Mouse (Mus musculus) liver, adult 2 months (tissue): ENCODE measurements around the gene Tm6sf1. TPM values are rescaled to one million over a fixed set of nuclear protein-coding genes. Genes with fewer than 3 reads are reported as not detected.

Source experiments
- DNase-seq: peaks from one replicate; pipeline ENCODE4 v3.0.0-alpha.2; 2011; ENCODE audit warnings: low read depth, low spot score; ENCODE audit errors: extremely low read depth
- H3K27ac ChIP-seq: fragments of 200-500 bp; replicated peaks from 2 replicates; pipeline ENCODE4 v1.5.1; 2012; ENCODE audit warnings: low read depth, mild to moderate bottlenecking, control low read depth, inconsistent platforms, low read length; ENCODE audit not compliant: insufficient read depth
- H3K27me3 ChIP-seq: fragments of 200-500 bp; 2 replicates; pipeline ENCODE4 v1.6.1; 2012; ENCODE audit warnings: mild to moderate bottlenecking, moderate library complexity, low read length, inconsistent platforms; ENCODE audit not compliant: control insufficient read depth, insufficient read depth
- H3K36me3 ChIP-seq: fragments of 200-500 bp; 2 replicates; pipeline ENCODE4 v1.6.1; 2012; ENCODE audit warnings: low read length, inconsistent platforms; ENCODE audit not compliant: control insufficient read depth, insufficient read depth
- H3K4me1 ChIP-seq: fragments of 200-500 bp; 2 replicates; pipeline ENCODE4 v1.6.1; 2011; ENCODE audit warnings: low read length; ENCODE audit not compliant: control insufficient read depth, insufficient read depth
- H3K4me3 ChIP-seq: fragments of 200-500 bp; 2 replicates; pipeline ENCODE4 v1.5.1; 2011; ENCODE audit warnings: low read depth, mild to moderate bottlenecking, control low read depth, low read length, moderate library complexity; ENCODE audit not compliant: insufficient read depth
- H3K79me2 ChIP-seq: fragments of 200-500 bp; 2 replicates; pipeline ENCODE4 v1.6.1; 2012; ENCODE audit warnings: inconsistent platforms, mild to moderate bottlenecking, low read length, moderate library complexity; ENCODE audit not compliant: control insufficient read depth, insufficient read depth
- H3K9ac ChIP-seq: fragments of 200-500 bp; 2 replicates; pipeline ENCODE4 v1.6.1; 2012; ENCODE audit warnings: low read depth, mild to moderate bottlenecking, control low read depth, inconsistent platforms, low read length
- CTCF ChIP-seq: fragments of 200-500 bp; IDR thresholded peaks from 2 replicates; pipeline ENCODE4 v1.5.1; 2011; ENCODE audit warnings: low read depth, low read length, control low read depth
- POLR2A ChIP-seq: fragments of 200-500 bp; IDR thresholded peaks from 2 replicates; pipeline ENCODE4 v1.6.1; 2011; ENCODE audit warnings: low read length, control low read depth; ENCODE audit not compliant: insufficient read depth; ENCODE audit errors: extremely low read depth
- WGBS: fragments of 180-500 bp; shearing (Covaris S2); methylation state at CpG from one replicate; pipeline ENCODE4 v1.1.7; 2018; 5-methylcytosine and 5-hydroxymethylcytosine counted together
- polyA plus RNA-seq: library from polyadenylated mRNA; depleted of rRNA; stranded (reverse); fragments of >200 nt; gene quantifications from 2 replicates; pipeline ENCODE4 v1.2.3, GENCODE M21; 2012; rRNA removed
- total RNA-seq: library from RNA; depleted of rRNA; stranded (reverse); fragments of >200 nt; gene quantifications from 2 replicates; pipeline ENCODE4 v1.2.3, GENCODE M21; 2014; rRNA removed

Gene Tm6sf1
- total RNA-seq: 4.7 and 6.2 TPM in 2 replicates
- polyA plus RNA-seq: 3.3 and 4.9 TPM in 2 replicates

- Histone ChIP-seq H3K4me3 (peak within 1 kb of the TSS; percentile 65), H3K4me1 (no peaks in the 10 kb centered on the region), H3K36me3 (no peaks in the 10 kb centered on the region), H3K27ac (peak within 1 kb of the TSS; percentile 54), H3K79me2 (no peaks in the 10 kb centered on the region), H3K9ac (peak within 1 kb of the TSS; percentile 54), H3K27me3 (peaks cover 6% of the 10 kb centered on the region; the same call in 1 of the 2 replicates)
- 1% methylated on average over 64 of the region's 64 CpGs for WGBS
- no peak for DNase-seq
- no peak for TF ChIP-seq CTCF
- no peak for TF ChIP-seq POLR2A
Observed at GRCm38 (mm10) chr7:81858968-81859721, at the start of gene Tm6sf1. Gene Tm6sf1, plus strand, starts transcription at chr7:81859001.

DNA sequence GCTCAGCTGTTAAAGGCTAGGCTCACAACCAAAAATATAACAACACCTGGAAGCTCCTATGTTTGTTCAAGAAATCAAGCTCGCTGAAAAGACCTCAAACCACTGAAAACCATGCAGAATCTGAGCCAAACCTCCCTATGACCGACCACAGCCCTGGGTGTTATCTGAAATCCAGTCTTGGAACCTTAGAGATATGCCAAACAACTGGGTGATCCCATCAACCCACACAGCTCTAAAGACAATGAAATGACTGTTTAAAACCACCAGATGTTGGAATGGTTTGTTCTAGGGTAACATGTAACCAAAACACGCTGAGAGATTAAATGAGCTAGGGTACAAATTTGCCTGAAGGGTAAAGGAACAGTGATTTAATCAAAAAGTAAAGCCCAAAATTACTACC lies 33.9 kb upstream of the Tm6sf1 start:
- 39% methylated on average over 3 of the region's 3 CpGs for WGBS
- TF ChIP-seq CTCF (no peak), POLR2A (no peak)

DNA sequence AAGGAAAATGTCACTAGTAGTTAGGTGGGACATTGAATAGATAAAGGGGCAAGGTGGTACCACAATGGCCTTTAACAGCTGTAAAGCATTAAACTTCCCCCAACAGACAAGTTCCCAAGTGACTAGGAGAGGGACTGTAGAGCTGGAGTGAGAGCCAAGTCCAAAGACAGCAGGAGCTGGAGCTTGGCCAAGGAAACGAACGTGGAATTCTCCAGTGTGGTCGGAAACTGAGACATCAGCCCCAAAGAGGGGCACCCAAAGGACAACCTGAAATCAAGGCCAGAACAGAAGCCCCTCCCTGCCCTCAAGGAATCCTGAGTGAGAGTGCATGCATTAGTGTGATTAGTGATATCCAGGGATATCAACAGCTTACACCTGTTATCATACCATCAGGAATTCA lies 33.4 kb upstream of the Tm6sf1 start:
- WGBS: 4% methylated on average over 3 of the region's 3 CpGs
- peaks cover 34% of the 10 kb centered on the region; the same call in 1 of the 2 replicates for H3K79me2 ChIP-seq
- H3K4me1 ChIP-seq: peaks cover 21% of the 10 kb centered on the region
- no peaks in the 10 kb centered on the region for H3K36me3 ChIP-seq
- no peak overlapping the region for H3K9ac ChIP-seq
- no peak overlapping the region for H3K4me3 ChIP-seq
- peak; percentile 22 for DNase-seq
- no peaks in the 10 kb centered on the region for H3K27me3 ChIP-seq
- no peak overlapping the region for H3K27ac ChIP-seq
- no peak for TF ChIP-seq POLR2A
- no peak for TF ChIP-seq CTCF

More for the DNA sequence above, 33.9 kb upstream of the Tm6sf1 start:
- H3K27ac ChIP-seq: no peak overlapping the region
- H3K27me3 ChIP-seq: no peaks in the 10 kb centered on the region
- H3K4me3 ChIP-seq: no peak overlapping the region
- peaks cover 20% of the 10 kb centered on the region for H3K4me1 ChIP-seq
- no peak for DNase-seq
- H3K79me2 ChIP-seq: peaks cover 34% of the 10 kb centered on the region; the same call in 1 of the 2 replicates
- H3K36me3 ChIP-seq: no peaks in the 10 kb centered on the region
- no peak overlapping the region for H3K9ac ChIP-seq

GRCm38 (mm10) chr7:81827806-81828667 lies 30.8 kb upstream of the Tm6sf1 start:
- no peaks in the 10 kb centered on the region for H3K27me3 ChIP-seq
- peak overlapping the region; percentile 56 for H3K27ac ChIP-seq
- peaks cover 34% of the 10 kb centered on the region; the same call in 1 of the 2 replicates for H3K79me2 ChIP-seq
- 13% methylated on average over 17 of the region's 17 CpGs for WGBS
- peak overlapping the region; percentile 99 for H3K4me3 ChIP-seq
- TF ChIP-seq POLR2A: no peak
- TF ChIP-seq CTCF: no peak
- H3K9ac ChIP-seq: peak overlapping the region; percentile 98
- H3K36me3 ChIP-seq: no peaks in the 10 kb centered on the region
- peaks cover 21% of the 10 kb centered on the region for H3K4me1 ChIP-seq
- peak; percentile 43 for DNase-seq

GRCm38 (mm10) chr7:81828681-81829378 lies 30.0 kb upstream of the Tm6sf1 start:
- Histone ChIP-seq H3K27ac (peak overlapping the region; percentile 56), H3K79me2 (peaks cover 26% of the 10 kb centered on the region; the same call in 1 of the 2 replicates), H3K36me3 (no peaks in the 10 kb centered on the region), H3K27me3 (no peaks in the 10 kb centered on the region), H3K4me1 (peaks cover 21% of the 10 kb centered on the region), H3K4me3 (peak overlapping the region; percentile 99), H3K9ac (peak overlapping the region; percentile 98)
- under 1% methylated on average over 81 of the region's 91 CpGs for WGBS
- TF ChIP-seq CTCF: no peak
- no peak for TF ChIP-seq POLR2A
- DNase-seq: peak; percentile 37
